Mouse (Mus musculus): ENCODE data around the gene Depdc1b. TPM values are rescaled to one million over a fixed set of nuclear protein-coding genes. Genes with fewer than 3 reads are reported as not detected.

Gene Depdc1b
- 0.38 and 0.53 TPM in 2 replicates for polyA plus RNA-seq (2012; rRNA removed)

- peak; percentile 88 to 95 for DNase-seq (ENCODE audit: extremely low spot score in 1 of 2, low spot score in 1 of 2)
These were observed at the start of gene Depdc1b for GRCm38 (mm10) chr13:108315702-108316486. Gene Depdc1b (plus strand): TSS chr13:108316332.

DNA sequence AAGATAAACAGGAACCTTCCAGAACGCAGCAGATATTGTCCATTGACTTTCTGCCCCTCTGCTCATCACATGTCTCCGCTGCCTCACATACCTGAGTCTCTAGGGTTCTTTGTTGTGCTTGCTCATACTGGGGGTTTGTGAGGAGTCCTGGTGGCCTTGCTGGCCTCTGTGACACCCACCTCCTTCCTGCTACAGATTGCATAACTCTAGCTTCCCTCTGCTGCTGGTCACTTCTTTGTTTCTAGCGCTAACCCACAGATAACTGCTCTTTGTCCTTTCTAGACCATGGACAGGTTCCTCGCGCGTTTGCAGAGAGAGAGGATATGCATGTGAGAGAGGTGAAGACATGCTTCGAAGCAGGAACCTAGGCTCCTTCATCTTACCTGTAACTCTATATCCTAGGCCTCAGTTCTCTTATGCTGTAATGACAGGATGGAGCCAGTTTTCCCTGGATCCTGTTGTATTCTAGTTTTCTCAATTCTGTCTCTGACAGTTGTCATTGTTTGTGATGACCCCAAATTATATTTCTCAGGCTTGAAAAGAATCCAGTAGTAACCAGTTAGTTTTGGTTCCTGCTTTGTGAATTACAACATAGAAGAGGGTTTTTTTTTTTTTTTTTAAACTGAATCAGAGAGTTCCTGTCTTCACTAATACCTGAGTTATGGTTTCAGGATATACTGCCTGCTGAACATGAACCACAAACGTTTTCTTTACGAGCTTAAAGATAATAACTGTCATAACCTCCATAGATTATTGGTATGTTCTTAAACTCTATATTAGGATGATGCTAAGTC lies 48.1 kb upstream of the Depdc1b start:
- DNase-seq (ENCODE audit: extremely low spot score in 1 of 2, low spot score in 1 of 2) = no peak

GRCm38 (mm10) chr13:108271458-108272148 lies 44.5 kb upstream of the Depdc1b start:
- DNase-seq (ENCODE audit: extremely low spot score in 1 of 2, low spot score in 1 of 2) = no peak

- no peak for DNase-seq (ENCODE audit: extremely low spot score in 1 of 2, low spot score in 1 of 2)
These were observed 43.8 kb upstream of the Depdc1b start for GRCm38 (mm10) chr13:108272332-108272731.

DNA sequence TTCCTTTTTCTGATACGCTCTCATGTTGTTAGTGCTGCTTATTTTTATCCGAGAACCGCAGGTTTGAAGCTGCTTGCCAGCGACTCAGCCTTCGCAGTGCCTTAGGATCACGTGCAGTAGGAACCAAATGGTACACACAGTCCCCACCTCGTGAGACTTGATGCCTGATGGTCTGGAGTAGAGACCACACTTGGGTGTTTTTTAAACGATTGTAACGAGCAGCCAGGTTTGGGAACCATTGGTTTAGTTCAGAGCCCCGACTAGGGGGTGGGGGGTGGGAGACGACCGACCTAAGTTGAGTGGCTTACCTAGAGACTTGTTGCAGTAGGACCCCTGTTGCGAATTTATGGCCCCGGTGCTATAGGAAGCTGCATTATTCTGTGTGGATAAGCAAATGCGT lies 43.1 kb upstream of the Depdc1b start:
- DNase-seq (ENCODE audit: extremely low spot score in 1 of 2, low spot score in 1 of 2) = no peak

GRCm38 (mm10) chr13:108273456-108273855 lies 42.7 kb upstream of the Depdc1b start:
- no peak for DNase-seq (ENCODE audit: extremely low spot score in 1 of 2, low spot score in 1 of 2)

- no peak for DNase-seq (ENCODE audit: extremely low spot score in 1 of 2, low spot score in 1 of 2)
These were observed 39.6 kb upstream of the Depdc1b start for GRCm38 (mm10) chr13:108276561-108276960.

DNA sequence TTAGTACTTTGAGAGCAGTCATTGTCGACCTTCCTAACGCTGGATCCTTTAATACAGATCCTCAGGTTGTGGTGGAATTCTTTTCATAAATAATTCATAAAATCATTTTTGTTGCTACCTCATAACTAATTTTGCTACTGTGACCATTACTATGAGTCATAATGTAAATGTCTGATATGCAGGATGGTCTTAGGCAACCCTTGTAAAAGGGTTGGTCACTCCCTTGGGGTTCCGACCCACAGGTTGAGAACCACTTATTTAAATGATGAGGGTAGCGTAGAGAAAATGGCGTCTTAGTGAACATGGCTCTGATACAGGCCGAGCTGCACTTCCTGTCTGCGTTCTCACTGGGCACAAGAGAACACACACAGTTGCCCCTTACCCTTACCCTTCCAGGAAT lies 38.8 kb upstream of the Depdc1b start:
- DNase-seq (ENCODE audit: extremely low spot score in 1 of 2, low spot score in 1 of 2) = no peak

DNA sequence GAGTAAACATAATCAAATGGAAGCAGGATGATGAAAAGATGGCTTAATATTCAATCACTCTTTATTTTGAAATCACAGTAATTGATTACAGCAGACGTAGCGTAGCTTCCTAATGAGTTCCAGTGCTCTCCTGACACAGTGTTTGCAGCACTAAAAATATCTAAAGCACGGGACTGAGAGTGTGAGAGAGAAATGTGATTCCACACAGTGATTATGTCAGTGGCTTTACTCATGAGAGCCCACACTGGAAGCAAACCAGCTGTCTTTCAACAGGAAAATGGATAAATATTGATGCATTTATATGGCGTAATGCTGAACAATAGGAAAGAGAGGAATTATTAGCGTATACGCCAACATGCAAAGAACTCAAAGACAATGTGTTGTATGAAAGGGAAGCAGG lies 37.5 kb upstream of the Depdc1b start:
- DNase-seq (ENCODE audit: extremely low spot score in 1 of 2, low spot score in 1 of 2) = no peak

DNA sequence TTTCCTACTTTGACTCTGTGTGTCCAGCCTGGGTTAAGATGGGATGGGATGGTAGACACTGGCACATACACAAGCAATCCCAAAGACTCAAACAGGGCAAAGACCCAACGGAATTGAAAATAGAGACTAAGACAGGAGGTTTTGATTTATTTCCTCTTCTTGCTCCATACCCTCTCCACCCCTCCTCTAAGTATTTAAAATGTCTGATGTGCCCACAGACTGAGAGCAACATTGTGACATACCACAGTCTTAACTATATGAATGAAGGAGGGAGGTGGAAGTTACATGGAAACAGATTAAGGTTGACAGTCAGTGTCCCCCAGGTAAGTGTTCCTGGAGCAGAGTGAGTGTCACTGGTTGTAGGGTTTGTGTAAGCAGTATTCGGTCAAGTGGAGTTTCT lies 31.8 kb upstream of the Depdc1b start:
- no peak for DNase-seq (ENCODE audit: extremely low spot score in 1 of 2, low spot score in 1 of 2)

GRCm38 (mm10) chr13:108287953-108288352 lies 28.2 kb upstream of the Depdc1b start:
- no peak for DNase-seq (ENCODE audit: extremely low spot score in 1 of 2, low spot score in 1 of 2)

DNA sequence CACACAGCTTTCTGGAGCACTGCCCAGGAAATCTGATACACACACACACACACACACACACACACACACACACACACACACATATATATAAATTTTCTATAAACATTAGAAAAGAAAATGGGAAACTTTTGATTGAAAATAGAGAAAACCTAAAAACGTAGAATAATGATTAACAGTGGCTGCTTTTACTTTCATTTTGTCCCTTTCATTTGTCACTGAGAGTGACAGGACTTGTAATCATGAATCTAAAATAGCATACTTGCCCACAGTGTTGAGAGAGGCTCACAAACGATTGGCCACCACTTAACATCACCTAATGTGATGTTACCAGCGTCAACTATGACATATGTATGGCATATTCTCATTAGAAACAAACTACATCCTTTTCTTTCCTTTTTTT lies 26.7 kb upstream of the Depdc1b start:
- DNase-seq (ENCODE audit: extremely low spot score in 1 of 2, low spot score in 1 of 2) = no peak

DNA sequence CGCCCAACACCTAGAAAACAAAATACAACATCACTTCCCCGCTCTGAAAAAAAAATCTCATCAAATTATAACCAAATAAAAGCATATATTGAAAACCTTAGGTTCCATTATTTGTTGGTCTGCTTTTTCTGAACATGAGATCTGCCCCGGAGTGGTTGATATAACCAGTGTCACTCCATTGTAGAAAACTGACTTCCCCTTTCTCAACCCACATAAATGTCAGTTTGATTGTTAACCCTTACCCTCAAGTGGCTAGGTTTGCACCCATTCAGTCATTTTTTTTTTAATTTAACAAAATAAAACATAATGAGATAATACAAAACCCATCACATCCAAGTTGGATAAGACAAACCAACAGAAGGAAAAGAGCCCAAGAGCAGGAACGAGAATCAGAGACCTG lies 25.8 kb upstream of the Depdc1b start:
- DNase-seq (ENCODE audit: extremely low spot score in 1 of 2, low spot score in 1 of 2) = no peak

DNA sequence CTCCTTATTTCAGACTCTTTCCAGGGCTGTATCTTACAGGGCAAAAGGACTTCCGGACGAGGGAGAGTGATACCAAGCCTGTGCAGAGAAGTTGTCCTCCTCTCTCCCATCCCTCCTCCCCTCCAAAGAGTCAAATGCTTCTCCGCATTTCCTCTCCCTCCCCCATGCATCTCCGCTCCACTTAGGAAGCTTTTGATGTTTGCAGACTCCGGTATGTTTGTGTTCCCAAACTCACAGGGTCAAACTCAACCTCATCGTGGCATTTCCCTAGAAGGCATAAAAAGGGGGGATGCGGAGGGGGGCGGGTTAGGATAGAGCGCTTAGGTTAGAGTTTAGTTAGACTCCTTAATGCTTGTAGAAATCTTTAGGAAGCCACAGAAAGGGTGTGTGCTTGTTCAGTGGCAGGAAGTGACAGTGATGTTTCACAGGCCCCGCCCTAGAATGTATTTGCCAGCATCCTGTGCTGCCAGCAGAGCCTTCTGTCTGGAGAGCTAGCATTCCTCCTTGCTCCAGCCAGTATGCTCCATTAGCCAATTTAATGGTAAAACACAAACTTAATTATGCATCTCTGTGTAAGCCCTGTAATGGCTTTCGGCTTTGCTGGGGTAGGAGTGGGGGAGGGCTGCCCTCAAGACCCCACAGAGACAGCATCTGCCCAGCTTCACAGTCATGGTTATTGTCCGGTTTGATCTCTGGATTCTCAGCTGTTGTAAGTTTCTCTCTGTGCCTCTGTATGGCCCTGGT lies 18.6 kb upstream of the Depdc1b start:
- DNase-seq (ENCODE audit: extremely low spot score in 1 of 2, low spot score in 1 of 2) = peak in 1 of 2 experiments; percentile 21

GRCm38 (mm10) chr13:108298241-108298640 lies 17.9 kb upstream of the Depdc1b start:
- DNase-seq (ENCODE audit: extremely low spot score in 1 of 2, low spot score in 1 of 2) = no peak

DNA sequence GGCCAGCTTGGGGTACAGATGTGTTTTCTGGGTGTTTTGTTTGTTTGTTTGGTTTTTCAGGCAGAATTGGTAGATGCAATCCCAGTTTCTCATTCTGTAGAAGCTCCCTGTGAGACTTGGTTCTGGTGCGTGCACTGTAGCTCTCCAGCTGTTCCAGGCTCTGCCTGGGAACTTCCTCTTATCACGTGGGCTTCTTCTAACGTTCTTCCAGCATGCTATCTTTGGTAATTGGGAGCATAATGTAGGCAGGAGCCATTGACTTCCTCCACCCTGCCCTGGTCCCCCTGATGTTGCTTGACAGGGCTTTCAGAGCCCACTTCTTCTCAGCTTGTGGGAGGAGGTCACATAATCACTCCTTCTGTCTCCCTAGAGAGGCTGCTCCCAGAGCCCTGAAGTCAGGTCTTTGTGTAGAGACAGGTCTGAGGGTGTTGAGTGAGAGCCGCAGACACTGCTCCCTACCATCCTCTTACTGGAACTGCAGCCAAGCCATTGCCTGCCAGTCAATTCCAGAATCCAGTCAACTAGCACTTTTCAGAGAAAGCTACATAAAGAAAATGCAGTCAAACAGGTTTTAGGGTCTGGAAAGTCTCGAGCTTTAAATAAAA lies 15.7 kb upstream of the Depdc1b start:
- no peak for DNase-seq (ENCODE audit: extremely low spot score in 1 of 2, low spot score in 1 of 2)

- DNase-seq (ENCODE audit: extremely low spot score in 1 of 2, low spot score in 1 of 2) = peak; percentile 17 to 36
These were observed 14.7 kb upstream of the Depdc1b start for GRCm38 (mm10) chr13:108301411-108301810.

DNA sequence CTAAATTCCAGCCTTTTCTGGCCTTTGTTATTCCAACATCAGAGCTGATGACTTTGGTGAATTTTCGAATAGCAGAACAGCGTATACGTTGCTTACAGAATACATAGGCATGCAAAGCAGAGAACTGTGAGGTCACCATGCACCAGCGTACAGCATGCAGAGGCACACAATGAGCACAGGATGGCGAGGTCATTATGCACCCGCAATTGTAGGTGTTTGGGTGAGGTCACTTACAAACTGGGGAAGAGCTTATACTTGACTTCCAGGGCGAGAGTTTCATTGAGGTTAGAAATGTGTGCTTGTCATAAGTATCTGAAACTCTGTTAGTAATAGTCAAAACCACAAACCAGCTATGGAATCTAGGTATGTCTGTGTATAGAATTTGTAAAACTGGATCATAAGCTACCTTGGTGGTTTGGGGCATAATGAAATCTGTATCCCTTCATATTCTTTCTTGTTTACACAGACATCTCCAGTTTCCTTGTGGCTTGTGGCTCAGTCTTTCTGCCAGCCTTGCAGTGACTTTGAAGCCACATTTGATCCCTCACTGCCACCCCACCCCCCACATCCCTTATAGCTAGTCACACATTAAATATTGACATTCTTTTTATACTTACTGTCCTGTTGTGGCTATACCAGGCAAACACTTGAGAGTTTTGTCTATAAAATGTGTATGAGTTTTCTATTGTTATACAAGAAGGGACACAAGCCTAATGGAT lies 13.0 kb upstream of the Depdc1b start:
- no peak for DNase-seq (ENCODE audit: extremely low spot score in 1 of 2, low spot score in 1 of 2)

DNA sequence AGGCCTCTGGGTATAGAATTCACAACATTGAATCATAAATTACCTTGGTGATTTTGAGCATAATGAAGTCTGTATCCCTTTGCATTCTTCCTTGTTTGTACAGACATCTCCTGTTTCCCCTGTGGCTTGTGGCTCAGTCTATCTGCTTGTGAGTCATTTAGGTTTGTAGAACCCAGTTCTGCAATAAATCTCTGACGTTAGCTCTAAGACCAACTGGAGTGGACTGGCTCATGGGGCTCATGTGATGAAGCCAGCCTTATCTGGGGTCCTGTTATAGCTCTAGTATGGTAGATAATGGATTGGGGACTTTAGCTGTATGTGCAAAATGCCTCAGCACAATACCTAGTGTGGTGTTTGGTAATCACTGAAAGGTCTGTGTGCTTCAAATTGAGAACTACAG lies 12.3 kb upstream of the Depdc1b start:
- DNase-seq (ENCODE audit: extremely low spot score in 1 of 2, low spot score in 1 of 2) = no peak

DNA sequence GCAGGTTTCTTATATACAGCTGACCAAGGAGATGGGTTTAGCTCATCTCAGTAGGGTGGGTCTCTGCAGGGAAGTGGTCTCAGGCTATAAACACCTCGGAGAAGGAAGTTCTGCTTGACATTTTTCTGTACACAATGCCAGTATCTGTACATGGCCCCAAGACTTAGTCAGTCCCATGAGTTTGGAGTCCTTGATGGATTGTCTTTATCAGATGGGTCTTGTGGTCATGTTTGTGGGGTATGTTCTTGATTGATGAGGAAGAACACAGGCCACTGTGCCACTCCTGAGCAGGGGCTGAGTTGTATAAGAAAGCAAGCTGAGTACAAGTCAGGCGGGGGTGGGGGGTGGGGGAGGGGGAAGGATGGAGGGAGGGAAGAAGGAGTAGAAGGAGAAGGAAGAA lies 11.5 kb upstream of the Depdc1b start:
- no peak for DNase-seq (ENCODE audit: extremely low spot score in 1 of 2, low spot score in 1 of 2)

Data from frontal cortex, adult 2 months (tissue).